Mouse (Mus musculus) gastrocnemius, postnatal 10 days (tissue): ENCODE measurements at regions not wholly inside any gene's neighbourhood (a gene's known extent, or its start where the extent isn't known, plus 50 kb on each side); places are given as distances from the start of the nearest gene placed in this dataset.

Source experiments
- DNase-seq: peaks from one replicate; pipeline ENCODE4 v3.0.0; 2021; ENCODE audit warnings: mixed read lengths

GRCm38 (mm10) chr17:51397973-51398372 lies 218.8 kb upstream of the Tbc1d5 start:
- no peak for DNase-seq

- peak; percentile 29 for DNase-seq
These were observed 214.6 kb upstream of the Tbc1d5 start for GRCm38 (mm10) chr17:51393771-51394221.

GRCm38 (mm10) chr17:51391871-51392270 lies 212.7 kb upstream of the Tbc1d5 start:
- no peak for DNase-seq

- DNase-seq: no peak
These were observed 203.4 kb upstream of the Tbc1d5 start for GRCm38 (mm10) chr17:51382552-51382951.

- no peak for DNase-seq
These were observed 192.9 kb upstream of the Tbc1d5 start for GRCm38 (mm10) chr17:51371937-51372479.

- DNase-seq: no peak
These were observed 191.8 kb upstream of the Tbc1d5 start for GRCm38 (mm10) chr17:51370990-51371389.

GRCm38 (mm10) chr17:51370085-51370484 lies 190.9 kb upstream of the Tbc1d5 start:
- no peak for DNase-seq

GRCm38 (mm10) chr17:51362801-51363200 lies 183.6 kb upstream of the Tbc1d5 start:
- DNase-seq: no peak

GRCm38 (mm10) chr17:51362271-51362670 lies 183.1 kb upstream of the Tbc1d5 start:
- DNase-seq: no peak

- DNase-seq: no peak
These were observed 179.2 kb upstream of the Tbc1d5 start for GRCm38 (mm10) chr17:51358362-51358739.

GRCm38 (mm10) chr17:51357690-51358361 lies 178.7 kb upstream of the Tbc1d5 start:
- no peak for DNase-seq

GRCm38 (mm10) chr17:51356447-51356846 lies 177.3 kb upstream of the Tbc1d5 start:
- no peak for DNase-seq

- no peak for DNase-seq
These were observed 142.7 kb upstream of the Tbc1d5 start for GRCm38 (mm10) chr17:51321868-51322267.

- DNase-seq: no peak
These were observed 141.9 kb upstream of the Tbc1d5 start for GRCm38 (mm10) chr17:51321025-51321424.

- no peak for DNase-seq
These were observed 125.8 kb upstream of the Tbc1d5 start for GRCm38 (mm10) chr17:51304964-51305363.

GRCm38 (mm10) chr17:51290741-51291140 lies 111.6 kb upstream of the Tbc1d5 start:
- DNase-seq: no peak

- peak; percentile 56 for DNase-seq
These were observed 109.6 kb upstream of the Tbc1d5 start for GRCm38 (mm10) chr17:51288751-51289150.

- no peak for DNase-seq
These were observed 108.7 kb upstream of the Tbc1d5 start for GRCm38 (mm10) chr17:51287878-51288277.

- no peak for DNase-seq
These were observed 106.2 kb upstream of the Tbc1d5 start for GRCm38 (mm10) chr17:51285362-51285761.

GRCm38 (mm10) chr17:51278771-51279170 lies 99.6 kb upstream of the Tbc1d5 start:
- no peak for DNase-seq

- no peak for DNase-seq
These were observed 98.9 kb upstream of the Tbc1d5 start for GRCm38 (mm10) chr17:51278094-51278493.

GRCm38 (mm10) chr17:51277161-51277560 lies 98.0 kb upstream of the Tbc1d5 start:
- no peak for DNase-seq

- no peak for DNase-seq
These were observed 92.9 kb upstream of the Tbc1d5 start for GRCm38 (mm10) chr17:51272025-51272424.

- no peak for DNase-seq
These were observed 83.8 kb upstream of the Tbc1d5 start for GRCm38 (mm10) chr17:51262946-51263345.
